Mouse (Mus musculus): ENCODE data around the gene Ccdc167. TPM values are rescaled to one million over a fixed set of nuclear protein-coding genes. Genes with fewer than 3 reads are reported as not detected.

The Ccdc167 gene
- polyA plus RNA-seq, 1 experiment from 2014 or later: 17.0 TPM

- no peaks in the 10 kb centered on the region for H3K4me1 ChIP-seq (ENCODE audit: control insufficient read depth, insufficient read depth, low read length)
- no peak overlapping the region for H3K4me3 ChIP-seq (ENCODE audit: low read depth, low read length)
- no peak overlapping the region for H3K27ac ChIP-seq (ENCODE audit: low read depth, low read length)
- ATAC-seq (ENCODE audit: low FRiP score) (no peak), DNase-seq (ENCODE audit: low spot score, missing footprints) (no peak)
- no peaks in the 10 kb centered on the region for H3K27me3 ChIP-seq (ENCODE audit: control insufficient read depth, insufficient read depth, low read length)
- no peaks in the 10 kb centered on the region for H3K9me3 ChIP-seq (ENCODE audit: control insufficient read depth, low read length)
- 97% methylated on average over 4 of the region's 4 CpGs for WGBS
- no peak overlapping the region for H3K9ac ChIP-seq (ENCODE audit: low read length)
- no peak overlapping the region for H3K4me2 ChIP-seq
- peaks cover 41% of the 10 kb centered on the region for H3K36me3 ChIP-seq (ENCODE audit: control insufficient read depth, insufficient read depth, low read length)
These were observed 79.5 kb downstream of the Ccdc167 start for GRCm38 (mm10) chr17:29637377-29637776.

Other genes with a start within 250 kb of the Ccdc167 start
- 16.0 and 19.7 TPM in 2 replicates for gene Pim1, start 226.3 kb downstream of the Ccdc167 start, polyA plus RNA-seq (2014; fragmentation: Nextera tagmentation; extraction: Ambion mirVana)
- gene Gm17657, start 167.4 kb downstream of the Ccdc167 start, polyA plus RNA-seq (2014; fragmentation: Nextera tagmentation; extraction: Ambion mirVana): not detected in 2 replicates
- gene Tbc1d22b, start 167.3 kb downstream of the Ccdc167 start, polyA plus RNA-seq (2014; fragmentation: Nextera tagmentation; extraction: Ambion mirVana): 16.8 and 18.8 TPM in 2 replicates
- 0.14 and 0.51 TPM in 2 replicates for gene Tmem217, start 164.7 kb downstream of the Ccdc167 start, polyA plus RNA-seq (2014; fragmentation: Nextera tagmentation; extraction: Ambion mirVana)
- gene Rnf8, start 102.3 kb downstream of the Ccdc167 start, polyA plus RNA-seq (2014; fragmentation: Nextera tagmentation; extraction: Ambion mirVana): 106 and 111 TPM in 2 replicates
- gene Gm28043, start 102.2 kb downstream of the Ccdc167 start, polyA plus RNA-seq (2014; fragmentation: Nextera tagmentation; extraction: Ambion mirVana): 2.2 and 2.7 TPM in 2 replicates
- gene Cmtr1, start 56.4 kb downstream of the Ccdc167 start, polyA plus RNA-seq (2014; fragmentation: Nextera tagmentation; extraction: Ambion mirVana): 144 and 150 TPM in 2 replicates

Measured in midbrain, embryonic 11.5 days (tissue).